Mouse (Mus musculus) spleen, postnatal 36 days (tissue): ENCODE data around the gene Rps6kb2.

Experiments
- DNase-seq, 2 experiments: peaks; one replicate each; pipeline ENCODE4 v3.0.0; 2022; ENCODE audit warnings: low spot score in 2 of 2, mixed read lengths in 1 of 2

Gene Rps6kb2

DNA sequence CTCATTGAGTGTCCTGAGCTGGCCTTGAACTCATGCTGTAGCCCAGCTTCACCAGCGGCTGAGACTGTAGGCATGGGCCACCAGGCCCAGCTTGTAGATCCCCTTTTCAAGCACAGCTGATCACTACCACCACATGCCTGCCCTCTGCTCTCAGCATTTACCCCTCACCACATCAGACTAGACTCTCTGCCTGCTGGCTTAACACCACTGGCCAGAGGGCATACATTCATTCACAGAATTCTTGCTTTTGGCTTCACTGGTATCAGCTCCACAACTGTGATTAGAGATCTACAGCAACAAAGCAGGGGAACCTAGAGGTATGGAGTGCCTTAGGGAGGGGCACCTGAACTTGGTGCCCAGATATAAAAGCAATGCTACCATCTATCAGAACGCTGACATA, 42.7 kb downstream of the Rps6kb2 start:
- no peak for DNase-seq

DNA sequence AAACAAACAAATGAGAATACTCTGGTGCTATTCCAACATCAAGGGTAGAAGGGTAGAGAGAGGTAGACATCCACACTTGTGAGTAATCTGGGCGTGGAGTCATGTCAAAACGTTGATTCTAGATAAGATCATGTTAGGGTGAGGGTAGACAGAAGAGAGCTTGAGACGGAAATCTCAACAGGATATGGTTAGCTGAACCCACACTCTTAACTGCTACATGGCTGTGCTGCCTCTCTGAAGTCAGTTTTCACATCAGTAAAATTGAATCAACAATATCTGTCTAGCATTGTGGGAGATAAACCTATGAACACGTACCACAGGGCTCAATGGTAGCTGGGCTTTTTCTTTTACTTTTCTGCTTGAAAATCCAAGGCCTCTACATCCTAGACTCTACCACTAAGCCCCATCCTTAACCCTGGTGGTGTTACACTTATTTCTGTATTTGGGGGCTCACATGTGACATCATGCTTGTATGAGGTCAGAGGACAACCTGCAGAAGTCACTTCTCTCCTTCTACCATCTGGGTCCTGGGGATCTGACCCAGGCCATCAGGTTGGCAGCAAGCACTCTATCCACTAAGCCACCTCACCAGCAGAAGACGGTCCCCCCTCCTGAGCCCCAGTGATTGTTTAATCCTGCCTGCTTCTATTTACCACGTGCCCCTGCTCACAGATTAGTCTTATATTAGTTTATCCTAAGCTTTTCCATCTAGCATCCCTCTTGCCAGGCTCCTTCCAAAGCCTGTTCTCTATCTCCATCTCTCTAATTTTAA, 43.3 kb downstream of the Rps6kb2 start:
- DNase-seq: peak; percentile 48 to 59

DNA sequence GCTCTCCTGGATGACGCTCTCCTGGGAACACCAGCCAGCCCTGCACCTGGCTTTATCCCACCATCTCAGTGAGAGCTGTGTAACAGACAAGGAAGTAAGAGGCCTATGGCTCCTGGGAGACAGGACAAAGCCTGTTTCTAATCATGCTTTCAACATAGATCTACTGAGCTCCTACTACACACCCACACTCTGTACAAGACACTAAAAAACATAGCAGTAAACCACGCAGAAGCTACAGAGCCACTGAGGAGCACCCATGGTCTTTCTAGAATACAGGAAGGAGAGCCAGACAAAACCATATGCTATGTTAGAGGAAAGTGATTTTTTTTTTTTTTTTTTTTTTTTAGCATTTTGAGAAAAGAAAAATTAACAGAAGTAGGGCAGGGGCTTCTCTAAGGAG, 44.8 kb downstream of the Rps6kb2 start:
- no peak for DNase-seq

DNA sequence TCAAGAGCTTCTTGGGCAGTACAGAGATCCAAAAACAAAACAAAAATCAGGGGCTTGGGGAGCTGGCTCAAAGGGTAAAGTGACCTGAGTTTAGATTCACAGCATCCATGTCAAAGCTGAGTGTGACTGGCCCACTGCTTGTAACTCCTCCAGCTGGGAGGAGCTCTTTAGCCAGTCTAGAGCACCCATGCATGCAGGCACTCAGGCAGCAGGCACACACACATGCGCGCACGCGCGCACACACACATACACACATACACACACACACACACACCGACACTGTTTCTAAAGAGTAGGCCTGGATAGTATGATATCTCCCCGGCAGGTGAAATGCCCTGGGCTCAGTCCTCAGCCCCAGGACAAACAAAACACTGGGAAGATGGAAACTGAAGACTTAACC, 46.1 kb downstream of the Rps6kb2 start:
- DNase-seq: peak; percentile 31 to 51

DNA sequence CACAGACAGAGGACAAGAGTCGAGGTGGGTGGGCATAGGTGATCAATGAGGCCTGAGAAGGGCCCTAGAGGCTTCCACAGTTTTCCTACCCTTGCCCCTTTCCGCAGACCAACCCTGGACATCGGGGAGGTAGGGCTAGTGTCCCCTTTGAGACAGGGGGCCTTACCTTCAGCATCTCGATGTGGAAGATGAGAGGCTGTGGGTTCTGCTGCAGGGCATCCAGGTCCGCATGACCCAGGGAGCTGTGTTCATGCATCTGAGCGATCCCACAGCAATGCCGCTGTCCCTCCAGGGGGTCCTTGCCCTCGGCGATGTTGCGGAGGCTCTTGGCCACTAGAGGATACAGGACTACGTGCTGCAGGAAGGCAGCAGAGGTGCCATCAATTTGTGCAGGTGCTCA, 47.3 kb downstream of the Rps6kb2 start:
- DNase-seq: no peak

DNA sequence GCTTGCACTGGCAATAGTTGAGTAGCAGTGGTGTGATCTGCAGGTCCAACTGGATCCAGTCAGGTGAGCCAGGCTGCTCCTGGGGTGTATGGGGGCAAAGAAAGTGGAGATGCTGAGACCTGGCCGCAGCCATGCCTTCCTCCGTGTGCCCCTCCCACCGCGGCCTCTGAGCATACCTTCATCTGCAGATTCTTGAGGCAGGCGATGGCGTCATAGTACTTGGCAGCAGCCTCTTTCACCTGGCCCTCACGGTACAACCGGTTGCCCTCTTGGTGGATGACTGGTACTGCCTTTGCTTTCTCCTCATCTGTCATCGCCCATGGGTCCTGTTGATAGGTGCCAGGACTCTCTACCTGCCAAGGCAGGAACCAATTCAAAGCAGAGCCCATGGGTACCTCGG, 48.0 kb downstream of the Rps6kb2 start:
- DNase-seq: no peak

DNA sequence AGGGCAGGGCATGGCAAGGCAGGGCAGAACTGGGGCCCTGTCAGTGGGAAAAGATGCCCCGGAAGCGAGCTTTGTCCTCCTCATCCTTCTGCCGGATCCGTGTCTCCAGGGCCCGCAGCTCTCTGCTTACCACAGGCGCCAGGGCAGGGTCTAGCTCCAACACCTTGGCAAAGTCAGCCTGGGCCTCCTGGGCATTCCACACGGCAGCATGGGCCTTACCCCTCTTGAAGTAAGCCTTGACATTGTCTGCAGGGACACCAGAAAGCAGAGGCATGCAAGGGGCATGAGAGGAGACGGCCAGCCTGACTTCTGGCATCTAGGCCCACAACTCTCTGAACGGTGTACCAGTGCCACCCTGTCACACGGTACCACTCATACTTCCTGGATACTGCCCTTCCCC, 48.6 kb downstream of the Rps6kb2 start:
- DNase-seq: no peak

DNA sequence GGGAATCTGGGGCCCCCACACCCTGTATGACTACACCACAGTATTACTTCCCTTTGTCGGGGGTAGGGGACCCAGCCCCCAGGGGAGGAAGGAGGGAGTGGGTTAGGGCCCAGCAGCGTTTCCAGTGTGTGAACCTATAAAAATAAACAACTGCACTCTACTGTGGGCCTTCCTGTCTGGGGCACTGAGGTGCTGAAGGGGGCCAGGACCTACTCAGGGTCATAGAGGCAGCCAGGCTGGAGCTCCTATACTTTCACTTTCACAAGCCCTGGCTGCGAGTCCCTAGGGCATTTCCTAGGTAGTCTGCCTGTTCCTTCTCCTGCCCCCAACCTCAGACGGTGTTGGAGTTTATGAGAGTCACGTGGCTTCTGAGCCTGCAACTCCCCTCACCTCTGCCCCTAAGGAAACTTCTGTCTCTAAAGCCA, 49.3 kb downstream of the Rps6kb2 start:
- DNase-seq: peak; percentile 84 to 88

DNA sequence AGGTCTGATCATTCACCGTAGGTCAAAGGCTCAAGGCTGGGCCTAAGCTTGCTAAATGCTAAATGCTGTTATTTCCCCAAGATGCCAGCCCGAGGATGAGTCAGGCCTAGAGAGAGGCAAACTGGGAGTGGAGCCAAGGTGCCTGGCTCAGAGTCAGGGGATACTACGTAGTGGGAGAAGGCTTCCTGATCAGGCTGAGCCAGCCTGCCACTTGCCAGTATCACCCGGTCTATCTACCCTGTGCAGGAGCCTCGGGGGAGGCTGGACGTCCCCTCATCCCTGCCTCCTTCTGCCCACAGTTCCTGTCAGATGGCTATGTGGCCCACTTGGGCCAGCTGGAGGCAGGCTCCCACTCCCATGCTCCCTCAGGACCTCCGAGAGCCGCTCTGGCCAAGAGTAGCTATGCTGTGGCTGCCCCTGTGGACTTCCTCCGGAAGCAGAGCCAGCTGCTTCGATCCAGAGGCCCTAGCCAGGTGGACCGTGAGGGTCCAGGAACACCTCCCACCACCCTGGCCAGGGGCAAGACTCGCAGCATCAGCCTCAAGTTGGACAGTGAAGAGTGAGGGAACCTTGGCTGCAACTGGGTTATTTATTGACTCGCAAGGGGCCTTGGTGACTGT, 49.9 kb downstream of the Rps6kb2 start:
- peak; percentile 75 to 86 for DNase-seq

DNA sequence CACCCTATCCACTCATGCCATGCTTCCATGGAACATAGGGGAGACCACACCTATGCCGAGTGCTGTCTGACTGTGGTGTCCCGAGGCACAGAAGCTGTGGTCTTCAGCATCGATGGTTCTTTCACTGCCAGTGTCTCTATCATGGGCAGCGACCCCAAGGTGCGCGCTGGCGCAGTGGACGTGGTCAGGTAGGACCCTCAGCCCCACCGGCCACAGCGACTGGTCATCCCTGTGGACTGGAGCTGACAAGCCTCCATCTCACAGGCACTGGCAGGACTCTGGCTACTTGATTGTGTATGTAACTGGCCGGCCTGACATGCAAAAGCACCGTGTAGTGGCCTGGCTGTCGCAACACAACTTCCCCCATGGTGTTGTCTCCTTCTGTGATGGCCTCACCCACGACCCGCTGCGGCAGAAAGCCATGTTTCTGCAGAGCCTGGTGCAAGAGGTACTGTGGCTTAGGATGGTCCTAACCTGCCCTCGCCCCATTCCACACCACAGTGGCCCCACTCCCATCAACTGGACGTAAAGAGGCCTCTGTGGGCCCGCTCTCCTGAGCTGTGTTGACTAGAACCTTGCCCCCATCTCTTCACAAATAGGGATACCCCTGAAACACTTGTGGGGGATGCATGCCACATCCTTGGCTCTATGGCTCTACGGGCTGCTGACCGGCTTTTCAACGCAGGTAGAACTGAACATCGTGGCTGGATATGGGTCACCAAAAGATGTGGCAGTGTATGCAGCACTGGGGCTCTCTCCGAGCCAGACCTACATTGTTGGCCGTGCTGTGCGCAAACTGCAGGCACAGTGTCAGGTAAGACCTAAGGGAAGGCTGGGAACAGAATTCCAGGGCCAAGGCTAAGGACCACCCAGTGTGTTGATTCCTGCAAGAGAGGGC, 50.8 kb downstream of the Rps6kb2 start:
- DNase-seq: no peak

DNA sequence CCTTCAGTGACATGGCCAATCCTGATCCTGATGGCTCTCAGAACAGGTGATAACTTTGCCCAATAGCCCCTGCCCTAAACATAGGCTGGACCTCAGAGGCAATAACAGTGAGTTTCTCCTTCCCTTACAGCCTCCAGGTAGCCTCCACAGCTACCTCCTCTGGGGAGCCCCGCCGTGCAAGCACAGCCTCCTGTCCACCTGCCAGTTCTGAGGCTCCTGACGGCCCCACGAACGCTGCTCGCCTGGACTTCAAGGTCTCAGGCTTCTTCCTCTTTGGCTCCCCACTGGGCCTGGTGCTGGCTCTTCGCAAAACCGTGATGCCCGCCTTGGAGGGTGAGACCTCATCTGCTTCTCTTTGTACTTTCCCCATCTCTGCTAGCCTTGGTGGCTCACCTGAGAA, 54.6 kb downstream of the Rps6kb2 start:
- no peak for DNase-seq

DNA sequence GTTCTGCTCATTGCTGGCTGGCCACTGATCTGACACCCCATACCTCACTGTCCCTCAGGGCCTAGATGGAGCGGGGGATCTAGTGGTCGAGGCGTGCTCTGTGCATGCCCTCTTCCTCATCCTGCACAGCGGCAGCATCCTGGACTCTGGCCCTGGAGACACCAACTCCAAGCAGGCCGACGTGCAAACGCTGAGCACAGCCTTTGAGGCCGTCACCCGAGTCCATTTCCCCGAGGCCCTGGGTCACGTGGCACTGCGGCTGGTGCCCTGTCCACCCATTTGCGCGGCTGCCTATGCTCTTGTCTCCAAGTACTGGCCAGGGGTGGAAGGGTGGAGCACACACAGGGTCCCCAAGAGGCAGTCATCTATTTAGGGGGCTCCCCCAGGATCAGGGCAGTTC, 56.5 kb downstream of the Rps6kb2 start:
- DNase-seq: no peak

DNA sequence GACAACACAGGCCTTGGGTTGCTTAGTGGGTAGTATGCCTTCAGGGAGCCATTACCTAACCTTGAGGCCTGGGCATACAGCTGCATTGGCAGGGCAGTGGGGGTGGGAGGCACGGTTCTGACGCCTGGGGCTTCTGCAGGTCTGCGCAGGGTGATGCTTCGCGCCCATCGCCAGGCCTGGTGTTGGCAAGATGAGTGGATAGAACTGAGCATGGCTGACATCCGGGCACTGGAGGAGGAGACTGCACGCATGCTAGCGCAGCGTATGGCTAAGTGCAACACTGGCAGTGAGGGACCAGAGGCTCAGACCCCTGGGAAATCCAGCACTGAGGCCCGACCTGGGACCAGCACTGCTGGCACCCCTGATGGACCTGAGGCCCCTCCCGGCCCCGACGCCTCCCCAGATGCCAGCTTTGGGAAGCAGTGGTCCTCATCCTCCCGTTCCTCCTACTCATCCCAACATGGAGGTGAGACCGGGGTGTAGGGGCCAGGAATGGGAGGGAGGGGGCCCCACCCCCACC, 58.4 kb downstream of the Rps6kb2 start:
- no peak for DNase-seq
